Mouse (Mus musculus) midbrain, embryonic 11.5 days (tissue): Measurements from ENCODE around the gene Gm4131. TPM values are rescaled to one million over a fixed set of nuclear protein-coding genes. Genes with fewer than 3 reads are reported as not detected.

ENCODE experiments used
- ATAC-seq: fragments of 200-750 bp; cut with Nextera tagmentation; 2 replicates; pipeline ENCODE4 v1.8.0; 2017; ENCODE audit warnings: moderate TSS enrichment, moderate library complexity; ENCODE audit not compliant: low FRiP score
- DNase-seq: peaks from one replicate; pipeline ENCODE4 v3.0.0; 2015; ENCODE audit warnings: low spot score; ENCODE audit errors: missing footprints
- H3K27ac ChIP-seq: fragments of 300-500 bp; sonication (generic); 2 replicates; pipeline ENCODE4 v1.5.1; 2014; ENCODE audit warnings: low read depth, low read length
- H3K27me3 ChIP-seq: fragments of 300-500 bp; sonication (generic); 2 replicates; pipeline ENCODE4 v1.6.1; 2014; ENCODE audit warnings: mild to moderate bottlenecking, low read length, moderate library complexity, mixed read lengths; ENCODE audit not compliant: control insufficient read depth, insufficient read depth
- H3K36me3 ChIP-seq: fragments of 300-500 bp; sonication (generic); 2 replicates; pipeline ENCODE4 v1.6.1; 2014; ENCODE audit warnings: mild to moderate bottlenecking, low read length, moderate library complexity, mixed read lengths; ENCODE audit not compliant: control insufficient read depth, insufficient read depth
- H3K4me1 ChIP-seq: fragments of 300-500 bp; sonication (generic); 2 replicates; pipeline ENCODE4 v1.6.1; 2014; ENCODE audit warnings: low read length; ENCODE audit not compliant: control insufficient read depth, insufficient read depth
- H3K4me2 ChIP-seq: fragments of 300-500 bp; sonication (generic); 2 replicates; pipeline ENCODE4 v1.6.1; 2014; ENCODE audit warnings: mild to moderate bottlenecking, moderate library complexity
- H3K4me3 ChIP-seq: fragments of 300-500 bp; sonication (generic); 2 replicates; pipeline ENCODE4 v1.5.1; 2014; ENCODE audit warnings: low read depth, low read length
- H3K9ac ChIP-seq: fragments of 300-500 bp; sonication (generic); 2 replicates; pipeline ENCODE4 v1.6.1; 2014; ENCODE audit warnings: low read length
- H3K9me3 ChIP-seq: fragments of 300-500 bp; sonication (generic); 2 replicates; pipeline ENCODE4 v1.6.1; 2016; ENCODE audit warnings: low read length; ENCODE audit not compliant: control insufficient read depth
- WGBS: fragments of 180-500 bp; shearing (Covaris S2); extraction: QIAGEN DNeasy Blood & Tissue Kit; methylation state at CpG from one replicate; pipeline ENCODE4 v1.1.7; 2014; 5-methylcytosine and 5-hydroxymethylcytosine counted together
- polyA plus RNA-seq: library from polyadenylated mRNA; unstranded; fragments of >200 nt; fragmentation: Nextera tagmentation; extraction: Ambion mirVana; gene quantifications from 2 replicates; pipeline ENCODE4 v1.2.1, GENCODE M21; 2014

The Gm4131 gene
- polyA plus RNA-seq, 1 experiment from 2014 or later: not detected

GRCm38 (mm10) chr14:62492196-62492850 lies 74.4 kb downstream of the Gm4131 start:
- no peak overlapping the region for H3K9ac ChIP-seq
- no peaks in the 10 kb centered on the region for H3K36me3 ChIP-seq
- 40% methylated on average over 16 of the region's 16 CpGs for WGBS
- ATAC-seq (peak; percentile 75), DNase-seq (peak; percentile 91)
- no peak overlapping the region for H3K4me2 ChIP-seq
- H3K4me3 ChIP-seq: no peak overlapping the region
- H3K9me3 ChIP-seq: no peaks in the 10 kb centered on the region
- H3K27ac ChIP-seq: no peak overlapping the region
- no peaks in the 10 kb centered on the region for H3K27me3 ChIP-seq
- no peaks in the 10 kb centered on the region for H3K4me1 ChIP-seq

DNA sequence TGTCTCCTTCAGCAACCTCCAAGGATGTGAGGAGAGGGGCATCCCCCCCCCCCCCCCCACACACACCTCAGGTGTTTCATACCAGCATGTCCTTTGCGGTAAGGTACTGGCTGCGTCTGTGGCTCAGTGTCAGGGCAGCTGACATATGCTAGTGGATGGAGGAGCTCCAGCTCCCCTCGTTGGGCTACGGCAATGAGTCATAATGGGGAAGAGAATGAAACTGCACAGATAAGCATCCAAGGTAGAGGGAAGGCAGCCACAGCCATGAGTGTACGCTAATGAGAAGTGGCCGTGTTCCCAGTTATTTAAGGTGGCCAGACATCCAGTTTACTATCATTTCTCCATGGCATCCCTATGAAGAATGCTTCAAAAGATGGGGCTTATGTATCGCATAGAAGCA lies 78.5 kb downstream of the Gm4131 start:
- Histone ChIP-seq H3K4me3 (no peak overlapping the region), H3K9me3 (no peaks in the 10 kb centered on the region), H3K4me2 (no peak overlapping the region), H3K27me3 (no peaks in the 10 kb centered on the region), H3K9ac (no peak overlapping the region), H3K36me3 (no peaks in the 10 kb centered on the region), H3K4me1 (no peaks in the 10 kb centered on the region), H3K27ac (no peak overlapping the region)
- WGBS: 90% methylated on average over 7 of the region's 7 CpGs
- DNase-seq: no peak
- no peak for ATAC-seq

DNA sequence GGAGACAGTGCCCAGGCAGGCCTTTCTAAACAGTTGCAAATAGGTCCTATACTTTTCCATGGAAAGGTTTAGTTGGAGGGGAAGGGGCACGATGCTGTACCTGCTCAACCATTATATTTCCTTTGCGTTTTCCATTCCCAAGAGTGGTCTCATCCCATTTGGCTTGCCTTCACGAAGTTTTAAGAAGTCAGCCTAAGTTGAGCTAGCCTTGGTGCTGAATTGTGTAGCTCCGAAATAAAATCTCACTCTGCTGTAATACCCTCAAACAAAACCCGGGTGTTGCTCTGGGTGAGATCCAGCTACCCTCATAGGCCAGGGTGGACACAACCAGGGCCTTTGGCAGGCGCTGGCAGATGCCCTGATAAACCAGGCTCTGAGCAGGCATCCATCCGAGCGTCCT lies 85.3 kb downstream of the Gm4131 start:
- H3K4me1 ChIP-seq: no peaks in the 10 kb centered on the region
- no peak for DNase-seq
- ATAC-seq: no peak
- H3K27me3 ChIP-seq: no peaks in the 10 kb centered on the region
- no peak overlapping the region for H3K27ac ChIP-seq
- no peaks in the 10 kb centered on the region for H3K9me3 ChIP-seq
- H3K36me3 ChIP-seq: no peaks in the 10 kb centered on the region
- no peak overlapping the region for H3K9ac ChIP-seq
- no peak overlapping the region for H3K4me3 ChIP-seq
- no peak overlapping the region for H3K4me2 ChIP-seq
- 61% methylated on average over 8 of the region's 8 CpGs for WGBS

GRCm38 (mm10) chr14:62479395-62479794 lies 87.3 kb downstream of the Gm4131 start:
- Histone ChIP-seq H3K27ac (no peak overlapping the region), H3K4me3 (no peak overlapping the region), H3K9ac (no peak overlapping the region), H3K36me3 (no peaks in the 10 kb centered on the region), H3K4me2 (no peak overlapping the region), H3K9me3 (no peaks in the 10 kb centered on the region), H3K27me3 (no peaks in the 10 kb centered on the region), H3K4me1 (no peaks in the 10 kb centered on the region)
- WGBS: 59% methylated on average over 6 of the region's 6 CpGs
- ATAC-seq (no peak), DNase-seq (no peak)

GRCm38 (mm10) chr14:62474481-62474880 lies 92.2 kb downstream of the Gm4131 start:
- Histone ChIP-seq H3K36me3 (no peaks in the 10 kb centered on the region), H3K9me3 (no peaks in the 10 kb centered on the region), H3K4me3 (no peak overlapping the region), H3K27me3 (no peaks in the 10 kb centered on the region), H3K4me1 (no peaks in the 10 kb centered on the region), H3K4me2 (no peak overlapping the region), H3K27ac (no peak overlapping the region), H3K9ac (no peak overlapping the region)
- WGBS: 50% methylated on average over 1 of the region's 1 CpGs
- DNase-seq (no peak), ATAC-seq (no peak)

GRCm38 (mm10) chr14:62472061-62472460 lies 94.7 kb downstream of the Gm4131 start:
- no peaks in the 10 kb centered on the region for H3K9me3 ChIP-seq
- H3K4me3 ChIP-seq: no peak overlapping the region
- no peaks in the 10 kb centered on the region for H3K36me3 ChIP-seq
- no peak overlapping the region for H3K4me2 ChIP-seq
- H3K27ac ChIP-seq: no peak overlapping the region
- no peaks in the 10 kb centered on the region for H3K27me3 ChIP-seq
- DNase-seq: no peak
- no peak overlapping the region for H3K9ac ChIP-seq
- 87% methylated on average over 2 of the region's 2 CpGs for WGBS
- H3K4me1 ChIP-seq: no peaks in the 10 kb centered on the region
- no peak for ATAC-seq

- no peak overlapping the region for H3K4me3 ChIP-seq
- H3K9me3 ChIP-seq: no peaks in the 10 kb centered on the region
- DNase-seq (no peak), ATAC-seq (no peak)
- 0 out of 2 replicates have a peak, but pooled peaks cover 3% of the 10 kb centered on the region for H3K4me1 ChIP-seq
- no peak overlapping the region for H3K27ac ChIP-seq
- H3K36me3 ChIP-seq: no peaks in the 10 kb centered on the region
- H3K9ac ChIP-seq: no peak overlapping the region
- H3K4me2 ChIP-seq: no peak overlapping the region
- H3K27me3 ChIP-seq: no peaks in the 10 kb centered on the region
- 92% methylated on average over 5 of the region's 5 CpGs for WGBS
Measured at GRCm38 (mm10) chr14:62468753-62469125, 98.0 kb downstream of the Gm4131 start.

DNA sequence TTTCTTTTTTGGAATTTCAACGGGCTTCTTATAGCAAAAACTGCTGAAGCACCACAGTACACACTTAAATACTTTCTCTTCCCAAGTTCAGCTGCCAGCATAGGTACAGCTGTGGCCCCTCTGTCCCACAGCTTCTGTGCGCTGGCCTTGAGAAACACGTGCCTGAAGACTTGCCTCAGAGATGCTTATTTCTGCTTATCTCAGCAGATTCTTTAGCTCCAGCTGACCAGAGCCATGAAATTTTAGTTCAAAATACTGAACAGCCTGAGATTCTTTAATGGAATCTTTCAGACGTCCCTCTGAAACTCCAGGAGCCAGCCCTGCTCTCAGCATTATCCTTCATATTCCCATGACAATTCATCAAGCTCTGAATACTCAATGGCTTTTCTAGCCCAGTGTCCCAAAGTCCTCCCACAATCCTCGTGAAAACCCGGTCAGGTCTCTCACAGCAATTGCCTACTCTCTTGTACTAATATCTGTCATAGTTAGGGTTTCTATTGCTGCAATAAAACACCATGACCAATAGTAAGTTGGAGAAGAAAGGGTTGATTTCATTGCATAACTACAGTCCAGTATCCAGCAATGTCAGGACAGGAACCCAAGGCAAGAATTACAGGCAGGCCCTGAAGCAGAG lies 98.5 kb downstream of the Gm4131 start:
- no peak overlapping the region for H3K9ac ChIP-seq
- ATAC-seq (no peak), DNase-seq (no peak)
- no peaks in the 10 kb centered on the region for H3K36me3 ChIP-seq
- no peak overlapping the region for H3K4me3 ChIP-seq
- H3K27ac ChIP-seq: no peak overlapping the region
- H3K9me3 ChIP-seq: no peaks in the 10 kb centered on the region
- H3K27me3 ChIP-seq: no peaks in the 10 kb centered on the region
- no peak overlapping the region for H3K4me2 ChIP-seq
- WGBS: 82% methylated on average over 6 of the region's 6 CpGs
- H3K4me1 ChIP-seq: 0 out of 2 replicates have a peak, but pooled peaks cover 3% of the 10 kb centered on the region

- peak overlapping the region; percentile 12; the same call in 1 of the 2 replicates for H3K4me2 ChIP-seq
- DNase-seq (peak; percentile 85), ATAC-seq (no peak)
- no peak overlapping the region for H3K9ac ChIP-seq
- H3K27me3 ChIP-seq: no peaks in the 10 kb centered on the region
- 14% methylated on average over 9 of the region's 9 CpGs for WGBS
- no peaks in the 10 kb centered on the region for H3K9me3 ChIP-seq
- H3K4me3 ChIP-seq: no peak overlapping the region
- H3K4me1 ChIP-seq: 0 out of 2 replicates have a peak, but pooled peaks cover 3% of the 10 kb centered on the region
- H3K27ac ChIP-seq: no peak overlapping the region
- no peaks in the 10 kb centered on the region for H3K36me3 ChIP-seq
Measured at GRCm38 (mm10) chr14:62464966-62465365, 101.8 kb downstream of the Gm4131 start.
